In genomic region chr12:103078751-103079150, GRCm38 (mm10) we compare ENCODE assay signal across 25 mouse cellular contexts.
"Had no signal": no experiment of that assay in that cellular context is flagged by ENCODE, and none has a peak within 500 bp of the region (broad histone marks: within the 10 kb centered on the region; RNA-seq: fewer than 3 reads in every experiment).

No protein-coding gene starts in this region.

- ATAC-seq: forebrain, postnatal 0 days; intestine, embryonic 16.5 days; liver, embryonic 12.5 days had no signal

- H3K36me3 ChIP-seq: heart, embryonic 10.5 days; heart, embryonic 13.5 days; heart, embryonic 15.5 days; kidney, embryonic 15.5 days; limb, embryonic 13.5 days; limb, embryonic 15.5 days; liver, embryonic 12.5 days had no signal

- H3K4me1 ChIP-seq: heart, embryonic 10.5 days; heart, embryonic 13.5 days; heart, embryonic 15.5 days; hindbrain, embryonic 12.5 days; kidney, embryonic 15.5 days; limb, embryonic 13.5 days; limb, embryonic 15.5 days; liver, embryonic 12.5 days had no signal

- H3K9ac ChIP-seq: forebrain, postnatal 0 days; heart, embryonic 13.5 days; heart, embryonic 15.5 days; hindbrain, embryonic 12.5 days; kidney, embryonic 15.5 days; limb, embryonic 13.5 days; limb, embryonic 15.5 days; liver, embryonic 12.5 days; liver, embryonic 14.5 days had no signal

- H3K9me3 ChIP-seq: heart, embryonic 10.5 days; heart, embryonic 13.5 days; heart, embryonic 15.5 days; hindbrain, embryonic 12.5 days; kidney, embryonic 15.5 days; limb, embryonic 13.5 days; limb, embryonic 15.5 days; liver, embryonic 12.5 days had no signal

- H3K27ac ChIP-seq: heart, embryonic 10.5 days; heart, embryonic 13.5 days; heart, embryonic 15.5 days; hindbrain, embryonic 12.5 days; kidney, embryonic 15.5 days; kidney, postnatal 0 days; limb, embryonic 13.5 days; limb, embryonic 15.5 days; liver, embryonic 12.5 days; liver, embryonic 14.5 days had no signal

- DNase-seq: forebrain, postnatal 0 days; gastrocnemius, postnatal 14 days; gastrocnemius, postnatal 36 days; heart, adult 18-20 months; heart, postnatal 14 days; heart, postnatal 36 days; kidney, adult 11 months; kidney, adult 2 months; kidney, adult 9 months; kidney, postnatal 14 days; kidney, postnatal 36 days; layer of hippocampus, adult 9-11 months; layer of hippocampus, postnatal 36 days; left cerebral cortex, postnatal 4 days had no signal

- H3K27me3 ChIP-seq: heart, embryonic 13.5 days; heart, embryonic 15.5 days; hindbrain, embryonic 12.5 days; kidney, embryonic 15.5 days; limb, embryonic 13.5 days; limb, embryonic 15.5 days; liver, embryonic 12.5 days had no signal

- H3K4me2 ChIP-seq: heart, embryonic 13.5 days; heart, embryonic 15.5 days; hindbrain, embryonic 12.5 days; kidney, embryonic 15.5 days; limb, embryonic 13.5 days; limb, embryonic 15.5 days; liver, embryonic 12.5 days had no signal

- H3K4me3 ChIP-seq: heart, embryonic 10.5 days; heart, embryonic 13.5 days; heart, embryonic 15.5 days; hindbrain, embryonic 12.5 days; kidney, embryonic 15.5 days; limb, embryonic 13.5 days; limb, embryonic 15.5 days; liver, embryonic 12.5 days had no signal
